8 mouse cellular contexts compared by ENCODE assay signal in the genomic region with DNA sequence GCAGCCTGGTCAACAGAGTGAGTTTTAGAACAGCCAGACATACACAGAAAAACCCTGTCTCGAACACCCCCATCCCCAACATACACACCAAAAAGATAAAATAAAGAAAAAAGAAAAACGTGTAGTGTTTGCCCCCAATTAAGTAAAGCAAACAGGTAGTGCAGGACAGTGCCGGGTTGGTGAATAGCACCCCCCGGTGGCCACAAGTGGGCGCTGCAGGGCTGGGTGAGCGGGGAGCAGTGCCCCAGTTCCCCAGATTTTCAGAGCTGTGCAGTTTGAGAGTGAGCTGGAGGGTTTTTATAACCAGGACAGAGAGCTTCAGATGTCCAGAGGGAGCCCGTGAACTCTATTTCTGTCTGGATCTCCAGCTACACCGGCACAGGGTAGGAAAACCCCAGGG. TPM values are rescaled to one million over a fixed set of nuclear protein-coding genes. Genes with fewer than 3 reads are reported as not detected.
DNase-seq lines count a peak whose midpoint lies in the region; ATAC-seq and TF ChIP-seq lines count a peak whose summit lies in the region.
"Had no signal": no experiment of that assay in that cellular context is flagged by ENCODE, and none has a peak within 500 bp of the region (broad histone marks: within the 10 kb centered on the region; RNA-seq: fewer than 3 reads in every experiment).

No protein-coding gene starts in this region.

- in situ Hi-C loops in CH12.LX (cut with MboI; ENCODE audit: low pct_ligation_motif_present, low pct_unique_long_range_greater_than_20kb, low sequenced_read_pairs): loop anchor here (5.0 to 10.0 kb wide), 3 partner anchors 35 to 377 kb away; a partner anchor contains a TSS

- dilution Hi-C loops in CH12.LX (cut with MboI; ENCODE audit: extremely low pct_ligation_motif_present, extremely low pct_unique_long_range_greater_than_20kb, low sequenced_read_pairs): no loop called here

- peaks cover 19% of the 10 kb centered on the region for H3K27me3 ChIP-seq in CH12.LX (replicated peaks)
- H3K27me3 ChIP-seq in small intestine, adult 2 months (ENCODE audit: control insufficient read depth, insufficient read depth, low read length): no peaks in the 10 kb centered on the region
- peaks cover 90% of the 10 kb centered on the region for H3K27me3 ChIP-seq in hindbrain, embryonic 12.5 days

- H3K27ac ChIP-seq in CH12.LX (ENCODE audit: insufficient read depth, low read depth): no peak overlapping the region
- H3K27ac ChIP-seq in small intestine, adult 2 months (ENCODE audit: insufficient read depth, low read depth, low read length): no peak overlapping the region
- H3K27ac ChIP-seq in hindbrain, embryonic 12.5 days: no peak overlapping the region

- 0 out of 2 replicates have a peak, but pooled peaks have one; percentile 49 for ATAC-seq in erythroid progenitor cell, adult 5-6 weeks (replicated peaks; ENCODE audit: low FRiP score, poor library complexity, severe bottlenecking)
- ATAC-seq in hindbrain, embryonic 12.5 days (ENCODE audit: low FRiP score): no peak

- no peaks in the 10 kb centered on the region for H3K79me2 ChIP-seq in CH12.LX (replicated peaks; ENCODE audit: control insufficient read depth, extremely low read depth, insufficient read depth, poor library complexity, severe bottlenecking)

- no peak for TF ChIP-seq EP300 in CH12.LX (IDR thresholded peaks at IDR 0.05; ENCODE audit: low read length)

- 44% methylated on average over 8 of the region's 8 CpGs for WGBS in small intestine, adult 2 months
- 36% methylated on average over 8 of the region's 8 CpGs for WGBS in hindbrain, embryonic 12.5 days

- TF ChIP-seq RAD21 in CH12.LX (IDR thresholded peaks at IDR 0.05; ENCODE audit: low read depth, low read length): peak; percentile 63

- TF ChIP-seq CTCF in CH12.LX (conservative IDR thresholded peaks at IDR 0.05 in 1 of 2, IDR thresholded peaks at IDR 0.05 in 1 of 2; ENCODE audit: low read depth in 2 of 2, low read length in 2 of 2): peak in 1 of 2 experiments; percentile 74; a peak in 3 of 4 replicates
- TF ChIP-seq CTCF in small intestine, adult 2 months (IDR thresholded peaks at IDR 0.05; ENCODE audit: extremely low read depth, insufficient read length, insufficient replicate concordance, low read depth, low read length): peak; percentile 74; the same call in 1 of the 2 replicates

- TF ChIP-seq POLR2A in CH12.LX (IDR thresholded peaks at IDR 0.05; ENCODE audit: low read depth, low read length): no peak
- no peak for TF ChIP-seq POLR2A in small intestine, adult 2 months (IDR thresholded peaks at IDR 0.05; ENCODE audit: low read depth, low read length)

- peaks cover 28 to 60% of the 10 kb centered on the region in 2 experiments for H3K4me1 ChIP-seq in CH12.LX (ENCODE audit: control insufficient read depth in 1 of 2, insufficient read depth in 2 of 2)
- no peaks in the 10 kb centered on the region; the same call in 1 of the 2 replicates for H3K4me1 ChIP-seq in small intestine, adult 2 months (ENCODE audit: control insufficient read depth, insufficient read depth, insufficient read length, low read length)
- H3K4me1 ChIP-seq in hindbrain, embryonic 12.5 days: peaks cover 6% of the 10 kb centered on the region; the same call in 1 of the 2 replicates

- peaks cover 8% of the 10 kb centered on the region for H3K9me3 ChIP-seq in CH12.LX (replicated peaks; ENCODE audit: low read length)
- H3K9me3 ChIP-seq in hindbrain, embryonic 12.5 days (replicated peaks): peaks cover under 1% of the 10 kb centered on the region; the same call in 1 of the 2 replicates

- H3K4me3 ChIP-seq in CH12.LX (replicated peaks in 1 of 3; ENCODE audit: low read depth in 2 of 3, low read length in 2 of 3, poor library complexity in 1 of 3): no peak overlapping the region
- H3K4me3 ChIP-seq in small intestine, adult 2 months (ENCODE audit: low read depth, low read length): no peak overlapping the region
- no peak overlapping the region for H3K4me3 ChIP-seq in hindbrain, embryonic 12.5 days
- H3K4me3 ChIP-seq: erythroblast, embryonic 14.5 days had no signal

- no peak overlapping the region for H3K9ac ChIP-seq in CH12.LX (ENCODE audit: insufficient read depth, low read depth)
- no peak overlapping the region for H3K9ac ChIP-seq in hindbrain, embryonic 12.5 days

- H3K4me2 ChIP-seq in CH12.LX (ENCODE audit: insufficient read depth, low read depth, poor library complexity, severe bottlenecking): no peak overlapping the region
- H3K4me2 ChIP-seq in hindbrain, embryonic 12.5 days (replicated peaks): no peak overlapping the region

- peak; percentile 31 for DNase-seq in kidney, postnatal 10 days
- DNase-seq in kidney, adult 11 months: no peak
- DNase-seq in CH12.LX (ENCODE audit: extremely low read depth): no peak
- peak; percentile 27 for DNase-seq in adrenal gland, adult 2 months

- H3K36me3 ChIP-seq in CH12.LX (replicated peaks in 1 of 2; ENCODE audit: control insufficient read depth in 1 of 2, insufficient read depth in 1 of 2, low read length in 1 of 2): no peaks in the 10 kb centered on the region
- peaks cover 80% of the 10 kb centered on the region for H3K36me3 ChIP-seq in small intestine, adult 2 months (ENCODE audit: control insufficient read depth, insufficient read depth, low read length)
- no peaks in the 10 kb centered on the region for H3K36me3 ChIP-seq in hindbrain, embryonic 12.5 days

TF ChIP-seq in CH12.LX, 34 proteins besides CTCF, POLR2A, EP300 and RAD21:
- TF ChIP-seq MAZ (IDR thresholded peaks at IDR 0.05; ENCODE audit: low read depth, low read length): no peak
- TF ChIP-seq MEF2A (IDR thresholded peaks at IDR 0.05; ENCODE audit: borderline replicate concordance, low read depth, low read length): peak; percentile 60; the same call in 1 of the 2 replicates
- TF ChIP-seq ZC3H11A (IDR thresholded peaks at IDR 0.05; ENCODE audit: low read depth, low read length): no peak
- TF ChIP-seq SMC3 (IDR thresholded peaks at IDR 0.05; ENCODE audit: low read depth, low read length): peak; percentile 65
- TF ChIP-seq E2F4 (IDR thresholded peaks at IDR 0.05; ENCODE audit: insufficient replicate concordance, low read depth, low read length): no peak

RNA-seq across cellular contexts. Expression of a gene that starts 28.8 kb away (rescaled TPM):
- total RNA-seq in CH12.LX (2012; rRNA removed): 1.1 and 1.5 TPM in 2 replicates
- total RNA-seq in CH12.LX (2014; rRNA removed): 0.09 and 0.12 TPM in 2 replicates
- 0.60 and 0.89 TPM in 2 replicates for polyA plus RNA-seq in CH12.LX (2012; ENCODE audit: insufficient read length, low read depth)
- 1 to 10 TPM; 3.2 to 5.6 TPM for total RNA-seq in adrenal gland, adult 2 months (2021)
- 1.2 and 1.7 TPM in 2 replicates for polyA plus RNA-seq in adrenal gland, adult 2 months (2012; rRNA removed)
- not detected in 2 replicates for total RNA-seq in erythroid progenitor cell, adult 5-6 weeks (2015; ENCODE audit: low replicate concordance)
- 0.08 TPM in 1 of 2 replicates, not detected in the other for total RNA-seq in erythroid progenitor cell, adult 5-6 weeks (2017; ENCODE audit: low replicate concordance)
- 196 and 563 TPM in 2 replicates for polyA plus RNA-seq in small intestine, adult 2 months (2012; rRNA removed)
- 3.9 and 4.3 TPM in 2 replicates for polyA plus RNA-seq in hindbrain, embryonic 12.5 days (2016; fragmentation: Nextera tagmentation; extraction: Ambion mirVana)

RNA-seq across cellular contexts. Expression of a gene that starts 51.4 kb away (rescaled TPM):
- total RNA-seq in CH12.LX (2012; rRNA removed) (1.4 and 1.7 TPM in 2 replicates), CH12.LX (2014; rRNA removed) (0.18 and 0.31 TPM in 2 replicates)
- polyA plus RNA-seq in CH12.LX (2012; ENCODE audit: insufficient read length, low read depth): 3.4 and 5.6 TPM in 2 replicates
- 1 to 10 TPM; 4.4 to 4.8 TPM for total RNA-seq in adrenal gland, adult 2 months (2021)
- 7.2 and 8.8 TPM in 2 replicates for polyA plus RNA-seq in adrenal gland, adult 2 months (2012; rRNA removed)
- not detected in 2 replicates for total RNA-seq in erythroid progenitor cell, adult 5-6 weeks (2015; ENCODE audit: low replicate concordance)
- not detected in 2 replicates for total RNA-seq in erythroid progenitor cell, adult 5-6 weeks (2017; ENCODE audit: low replicate concordance)
- 3.1 and 3.4 TPM in 2 replicates for polyA plus RNA-seq in small intestine, adult 2 months (2012; rRNA removed)
- 3.4 and 3.8 TPM in 2 replicates for polyA plus RNA-seq in hindbrain, embryonic 12.5 days (2016; fragmentation: Nextera tagmentation; extraction: Ambion mirVana)

Comparison
In these comparisons a context has a peak if more than half of its experiments do, and no peak if none do; other contexts are left out.
1. DNase-seq: peak in kidney, postnatal 10 days (single experiment) and adrenal gland, adult 2 months (single experiment); none in kidney, adult 11 months (single experiment) and CH12.LX (single experiment).
2. RNA of a gene that starts 28.8 kb away (polyA plus RNA-seq): 196 to 563 TPM in small intestine, adult 2 months; 3.9 to 4.3 TPM in hindbrain, embryonic 12.5 days, 1.2 to 1.7 TPM in adrenal gland, adult 2 months and 0.60 to 0.89 TPM in CH12.LX; every median in the first group is over 10 times any median in the second.